Mouse (Mus musculus): ENCODE results near the gene Lgr6. TPM values are rescaled to one million over a fixed set of nuclear protein-coding genes. Genes with fewer than 3 reads are reported as not detected.

Gene Lgr6
- polyA plus RNA-seq, 1 experiment from 2014 or later = 1.2 TPM

DNA sequence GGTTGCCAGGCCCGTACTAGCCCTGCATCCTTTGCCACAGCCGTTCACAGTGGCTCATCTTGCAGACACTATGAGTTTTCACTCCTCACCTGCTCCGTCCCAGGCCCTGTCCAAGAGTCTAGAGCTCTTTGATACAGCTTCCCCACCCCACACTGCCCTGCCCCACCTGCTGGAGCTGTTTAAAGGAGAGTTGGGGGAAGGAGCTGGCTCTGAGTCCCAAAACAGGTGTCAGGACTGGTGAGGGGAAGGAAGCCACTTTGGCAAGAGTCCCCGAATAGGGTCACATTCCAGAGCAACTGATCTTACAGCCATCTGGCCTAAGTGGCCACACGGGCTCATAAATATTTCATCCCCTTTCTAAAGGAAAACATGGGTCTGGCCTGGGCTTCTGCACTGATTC is 51.0 kb downstream of the Lgr6 start:
- H3K9me3 ChIP-seq (replicated peaks; ENCODE audit: control insufficient read depth, low read length) = no peaks in the 10 kb centered on the region
- 0 out of 2 replicates have a peak, but pooled peaks cover 1% of the 10 kb centered on the region for H3K27me3 ChIP-seq (ENCODE audit: control insufficient read depth, insufficient read depth, low read length)
- WGBS = 73% methylated on average over 5 of the region's 5 CpGs
- no peak overlapping the region for H3K4me3 ChIP-seq (replicated peaks; ENCODE audit: low read length)
- no peak for ATAC-seq (ENCODE audit: insufficient read depth, low FRiP score)
- H3K27ac ChIP-seq (ENCODE audit: low read length) = no peak overlapping the region
- no peak overlapping the region for H3K9ac ChIP-seq (ENCODE audit: low read length)
- H3K4me1 ChIP-seq (ENCODE audit: control insufficient read depth, insufficient read depth, low read length) = no peaks in the 10 kb centered on the region
- no peaks in the 10 kb centered on the region for H3K36me3 ChIP-seq (ENCODE audit: control insufficient read depth, insufficient read depth, low read length)
- H3K4me2 ChIP-seq (ENCODE audit: low read depth, low read length) = no peak overlapping the region

DNA sequence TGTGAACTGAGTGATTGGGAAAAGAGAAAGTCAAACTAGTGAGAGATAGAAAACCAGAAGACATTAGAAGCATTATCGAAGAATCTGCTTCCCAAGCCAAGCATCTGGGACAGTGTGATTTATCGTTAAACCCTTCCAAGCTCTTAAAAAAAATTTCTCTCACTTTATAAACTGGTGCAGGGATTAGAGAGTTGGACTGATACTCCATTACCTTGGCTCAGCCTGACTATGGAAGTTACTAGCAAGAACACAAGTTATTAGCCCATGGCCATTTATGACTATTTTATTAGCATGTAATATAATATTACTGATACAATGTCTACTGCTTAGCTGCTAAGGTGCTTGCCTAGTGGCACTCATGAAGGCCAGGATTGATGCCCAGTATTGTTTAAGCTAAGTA is 60.6 kb downstream of the Lgr6 start:
- no peak overlapping the region for H3K4me2 ChIP-seq (ENCODE audit: low read depth, low read length)
- WGBS = 80% methylated on average over 2 of the region's 2 CpGs

DNA sequence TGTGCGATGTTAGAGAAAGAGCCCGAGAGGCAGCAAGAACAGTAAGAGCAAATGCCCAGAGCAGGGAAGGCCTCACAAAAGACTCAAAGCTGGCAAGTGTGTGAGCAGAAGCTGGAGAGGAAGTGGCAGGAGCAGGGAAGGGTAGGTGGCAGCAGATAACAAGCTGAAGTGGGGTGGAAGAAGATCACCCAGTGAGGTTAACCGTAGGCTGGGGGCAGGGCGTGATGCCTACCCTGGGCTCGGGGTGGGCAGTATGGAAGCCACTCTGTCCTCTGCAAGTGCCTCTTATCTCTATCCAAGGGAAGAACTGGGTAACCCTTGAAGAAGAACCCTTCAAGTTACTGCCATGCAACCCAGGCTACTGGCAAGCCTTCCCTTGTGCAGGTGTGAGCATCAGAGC is 68.8 kb downstream of the Lgr6 start:
- ATAC-seq (ENCODE audit: insufficient read depth, low FRiP score) = no peak
- 79% methylated on average over 5 of the region's 5 CpGs for WGBS

More for the DNA sequence above, 60.6 kb downstream of the Lgr6 start:
- Histone ChIP-seq H3K4me1 (ENCODE audit: control insufficient read depth, insufficient read depth, low read length) (no peaks in the 10 kb centered on the region), H3K27me3 (ENCODE audit: control insufficient read depth, insufficient read depth, low read length) (no peaks in the 10 kb centered on the region), H3K4me3 (replicated peaks; ENCODE audit: low read length) (no peak overlapping the region), H3K9me3 (replicated peaks; ENCODE audit: control insufficient read depth, low read length) (no peaks in the 10 kb centered on the region), H3K27ac (ENCODE audit: low read length) (no peak overlapping the region), H3K36me3 (ENCODE audit: control insufficient read depth, insufficient read depth, low read length) (no peaks in the 10 kb centered on the region), H3K9ac (ENCODE audit: low read length) (no peak overlapping the region)
- no peak for ATAC-seq (ENCODE audit: insufficient read depth, low FRiP score)

DNA sequence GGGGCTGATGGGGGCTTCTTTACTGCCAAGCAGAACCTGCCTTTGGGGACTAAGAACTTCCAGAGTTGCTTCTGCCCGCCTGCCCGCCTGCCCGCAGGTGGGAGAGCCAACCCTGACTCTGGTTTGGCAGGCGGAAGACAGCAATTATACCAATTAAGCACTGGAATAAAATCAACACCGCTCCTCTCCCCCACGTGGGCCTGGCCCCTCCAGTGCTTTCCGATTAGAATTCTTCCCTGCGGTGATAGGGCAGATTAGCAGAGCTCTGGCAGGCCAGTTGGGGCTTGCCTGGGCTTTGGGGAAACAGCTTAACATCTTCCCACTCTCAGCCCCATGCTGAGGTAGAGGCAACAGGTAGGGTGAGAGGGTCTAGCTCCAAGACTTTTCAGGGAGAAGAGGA is 72.4 kb downstream of the Lgr6 start:
- no peaks in the 10 kb centered on the region for H3K36me3 ChIP-seq (ENCODE audit: control insufficient read depth, insufficient read depth, low read length)
- no peaks in the 10 kb centered on the region for H3K9me3 ChIP-seq (replicated peaks; ENCODE audit: control insufficient read depth, low read length)
- H3K9ac ChIP-seq (ENCODE audit: low read length) = no peak overlapping the region
- H3K4me2 ChIP-seq (ENCODE audit: low read depth, low read length) = no peak overlapping the region
- no peak overlapping the region for H3K4me3 ChIP-seq (replicated peaks; ENCODE audit: low read length)
- 44% methylated on average over 8 of the region's 8 CpGs for WGBS
- H3K4me1 ChIP-seq (ENCODE audit: control insufficient read depth, insufficient read depth, low read length) = no peaks in the 10 kb centered on the region
- no peaks in the 10 kb centered on the region for H3K27me3 ChIP-seq (ENCODE audit: control insufficient read depth, insufficient read depth, low read length)
- ATAC-seq (ENCODE audit: insufficient read depth, low FRiP score) = no peak
- H3K27ac ChIP-seq (ENCODE audit: low read length) = no peak overlapping the region

More for the DNA sequence above, 68.8 kb downstream of the Lgr6 start:
- Histone ChIP-seq H3K9ac (ENCODE audit: low read length) (no peak overlapping the region), H3K4me2 (ENCODE audit: low read depth, low read length) (no peak overlapping the region), H3K27ac (ENCODE audit: low read length) (no peak overlapping the region), H3K36me3 (ENCODE audit: control insufficient read depth, insufficient read depth, low read length) (no peaks in the 10 kb centered on the region), H3K27me3 (ENCODE audit: control insufficient read depth, insufficient read depth, low read length) (no peaks in the 10 kb centered on the region), H3K4me3 (replicated peaks; ENCODE audit: low read length) (no peak overlapping the region), H3K9me3 (replicated peaks; ENCODE audit: control insufficient read depth, low read length) (no peaks in the 10 kb centered on the region), H3K4me1 (ENCODE audit: control insufficient read depth, insufficient read depth, low read length) (no peaks in the 10 kb centered on the region)

DNA sequence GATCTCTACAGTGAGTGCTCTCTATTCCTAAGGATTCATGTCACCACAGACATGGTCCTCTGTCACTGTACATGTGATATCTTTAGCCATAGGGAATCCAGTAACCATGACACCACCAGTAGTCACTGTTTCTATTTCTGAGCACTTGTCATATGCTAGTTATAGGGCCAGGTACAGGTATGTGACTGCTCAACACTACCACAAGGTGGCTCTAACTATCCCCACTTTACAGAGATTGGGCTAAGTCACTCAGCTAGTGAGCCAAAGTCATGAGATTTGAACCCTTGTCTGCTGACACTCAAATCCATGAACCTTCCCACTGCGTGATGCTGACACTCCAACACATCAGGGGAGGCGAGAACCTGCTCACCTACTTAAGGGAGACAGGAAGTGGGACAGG is 75.0 kb downstream of the Lgr6 start:
- H3K27me3 ChIP-seq (ENCODE audit: control insufficient read depth, insufficient read depth, low read length) = no peaks in the 10 kb centered on the region
- no peaks in the 10 kb centered on the region for H3K36me3 ChIP-seq (ENCODE audit: control insufficient read depth, insufficient read depth, low read length)
- H3K4me2 ChIP-seq (ENCODE audit: low read depth, low read length) = no peak overlapping the region
- H3K4me1 ChIP-seq (ENCODE audit: control insufficient read depth, insufficient read depth, low read length) = no peaks in the 10 kb centered on the region
- WGBS = 72% methylated on average over 2 of the region's 2 CpGs
- H3K27ac ChIP-seq (ENCODE audit: low read length) = no peak overlapping the region
- no peak overlapping the region for H3K9ac ChIP-seq (ENCODE audit: low read length)
- H3K4me3 ChIP-seq (replicated peaks; ENCODE audit: low read length) = no peak overlapping the region
- H3K9me3 ChIP-seq (replicated peaks; ENCODE audit: control insufficient read depth, low read length) = no peaks in the 10 kb centered on the region
- ATAC-seq (ENCODE audit: insufficient read depth, low FRiP score) = no peak

DNA sequence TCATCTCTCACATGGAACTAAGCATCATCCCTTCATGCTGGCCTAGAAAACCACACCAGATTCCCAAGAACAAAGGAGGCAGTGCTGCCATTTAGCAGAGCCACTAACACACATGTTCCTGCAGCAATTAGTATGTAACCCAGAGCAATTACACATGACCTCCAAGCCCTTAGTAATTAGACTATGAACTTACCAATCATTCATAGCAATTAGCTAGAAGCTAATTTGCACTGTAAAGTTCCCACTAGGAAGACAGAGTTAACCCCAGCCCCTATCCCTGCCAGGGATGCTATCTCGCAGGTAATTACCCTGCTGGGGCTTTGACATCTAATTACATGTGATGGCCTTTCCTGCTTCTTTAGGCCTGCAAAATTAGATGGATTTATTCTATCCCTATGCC is 78.8 kb downstream of the Lgr6 start:
- no peaks in the 10 kb centered on the region for H3K27me3 ChIP-seq (ENCODE audit: control insufficient read depth, insufficient read depth, low read length)
- no peak for ATAC-seq (ENCODE audit: insufficient read depth, low FRiP score)

DNA sequence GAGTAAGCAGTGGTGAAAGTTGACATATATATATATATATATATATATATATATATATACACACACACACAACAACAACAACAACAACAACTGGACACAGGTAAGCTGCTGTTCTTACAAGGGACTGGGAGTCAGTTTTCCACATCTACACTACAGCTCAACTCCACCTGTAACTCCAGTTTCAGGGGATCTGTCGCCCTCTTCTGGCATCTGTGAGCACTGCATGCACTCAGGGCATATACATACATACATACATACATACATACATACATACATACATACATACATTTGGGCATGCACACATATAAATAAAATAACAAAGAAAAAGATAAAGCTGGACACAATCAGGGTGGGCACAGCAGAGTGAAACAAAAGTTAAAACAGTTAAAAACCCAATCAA is 81.5 kb downstream of the Lgr6 start:
- H3K4me3 ChIP-seq (replicated peaks; ENCODE audit: low read length) = no peak overlapping the region
- H3K4me2 ChIP-seq (ENCODE audit: low read depth, low read length) = no peak overlapping the region
- H3K9ac ChIP-seq (ENCODE audit: low read length) = no peak overlapping the region
- no peaks in the 10 kb centered on the region for H3K27me3 ChIP-seq (ENCODE audit: control insufficient read depth, insufficient read depth, low read length)
- no peak for ATAC-seq (ENCODE audit: insufficient read depth, low FRiP score)
- H3K9me3 ChIP-seq (replicated peaks; ENCODE audit: control insufficient read depth, low read length) = no peaks in the 10 kb centered on the region
- WGBS = 85% methylated on average over 1 of the region's 1 CpGs
- H3K4me1 ChIP-seq (ENCODE audit: control insufficient read depth, insufficient read depth, low read length) = peaks cover 29% of the 10 kb centered on the region
- no peak overlapping the region for H3K27ac ChIP-seq (ENCODE audit: low read length)
- no peaks in the 10 kb centered on the region for H3K36me3 ChIP-seq (ENCODE audit: control insufficient read depth, insufficient read depth, low read length)

More for the DNA sequence above, 78.8 kb downstream of the Lgr6 start:
- peaks cover 9% of the 10 kb centered on the region for H3K4me1 ChIP-seq (ENCODE audit: control insufficient read depth, insufficient read depth, low read length)
- H3K4me3 ChIP-seq (replicated peaks; ENCODE audit: low read length) = no peak overlapping the region
- H3K36me3 ChIP-seq (ENCODE audit: control insufficient read depth, insufficient read depth, low read length) = no peaks in the 10 kb centered on the region
- 80% methylated on average over 1 of the region's 1 CpGs for WGBS
- no peak overlapping the region for H3K9ac ChIP-seq (ENCODE audit: low read length)
- H3K9me3 ChIP-seq (replicated peaks; ENCODE audit: control insufficient read depth, low read length) = no peaks in the 10 kb centered on the region
- no peak overlapping the region for H3K27ac ChIP-seq (ENCODE audit: low read length)
- H3K4me2 ChIP-seq (ENCODE audit: low read depth, low read length) = no peak overlapping the region

DNA sequence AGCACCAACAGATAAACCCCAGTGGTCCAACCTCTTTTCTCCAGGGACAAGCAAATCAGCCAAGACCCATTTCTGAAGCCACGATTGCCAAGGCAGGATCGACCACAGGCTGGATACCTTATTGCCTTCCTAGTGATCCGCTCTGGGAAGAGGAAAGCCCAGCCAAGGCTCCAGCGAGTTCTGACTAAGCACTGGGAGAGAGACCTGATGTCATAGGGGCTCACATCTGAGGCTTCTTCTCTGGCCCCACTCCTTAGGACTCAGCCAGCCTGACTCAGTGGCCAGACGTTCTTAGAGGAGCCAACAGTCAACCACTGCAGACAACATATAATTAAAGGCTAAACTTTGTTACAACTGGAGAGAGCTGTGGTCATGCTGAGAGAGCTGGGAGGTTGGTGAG is 83.1 kb downstream of the Lgr6 start:
- Histone ChIP-seq H3K36me3 (ENCODE audit: control insufficient read depth, insufficient read depth, low read length) (no peaks in the 10 kb centered on the region), H3K9ac (ENCODE audit: low read length) (no peak overlapping the region), H3K4me2 (ENCODE audit: low read depth, low read length) (no peak overlapping the region), H3K4me3 (replicated peaks; ENCODE audit: low read length) (no peak overlapping the region), H3K27ac (ENCODE audit: low read length) (no peak overlapping the region), H3K9me3 (replicated peaks; ENCODE audit: control insufficient read depth, low read length) (no peaks in the 10 kb centered on the region), H3K27me3 (ENCODE audit: control insufficient read depth, insufficient read depth, low read length) (no peaks in the 10 kb centered on the region), H3K4me1 (ENCODE audit: control insufficient read depth, insufficient read depth, low read length) (peaks cover 31% of the 10 kb centered on the region)
- WGBS = 74% methylated on average over 5 of the region's 5 CpGs
- no peak for ATAC-seq (ENCODE audit: insufficient read depth, low FRiP score)

DNA sequence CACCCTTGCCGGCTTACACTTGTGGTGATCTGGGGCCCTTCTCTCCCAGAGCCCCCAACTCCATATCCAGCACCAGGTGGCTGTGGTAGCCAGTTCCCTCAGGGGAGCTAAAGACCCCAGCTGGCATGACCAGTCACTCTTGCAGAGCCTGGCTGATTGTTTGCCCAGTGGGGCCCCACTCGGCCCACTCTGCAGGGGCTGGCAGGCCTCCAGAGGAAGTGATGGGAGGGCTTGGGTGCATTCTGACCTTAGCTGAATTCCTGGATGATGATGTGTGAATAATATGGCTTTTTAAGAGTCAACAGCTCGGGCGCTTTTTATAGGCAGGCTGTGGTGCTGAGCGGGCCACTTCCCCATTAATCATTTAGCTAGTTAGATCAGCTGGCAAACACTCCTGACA is 84.1 kb downstream of the Lgr6 start:
- H3K4me3 ChIP-seq (replicated peaks; ENCODE audit: low read length) = no peak overlapping the region
- ATAC-seq (ENCODE audit: insufficient read depth, low FRiP score) = peak; percentile 56; the same call in 1 of the 2 replicates
- WGBS = 3% methylated on average over 5 of the region's 5 CpGs
- H3K9me3 ChIP-seq (replicated peaks; ENCODE audit: control insufficient read depth, low read length) = no peaks in the 10 kb centered on the region
- H3K9ac ChIP-seq (ENCODE audit: low read length) = no peak overlapping the region
- no peak overlapping the region for H3K4me2 ChIP-seq (ENCODE audit: low read depth, low read length)
- no peak overlapping the region for H3K27ac ChIP-seq (ENCODE audit: low read length)
- no peaks in the 10 kb centered on the region for H3K27me3 ChIP-seq (ENCODE audit: control insufficient read depth, insufficient read depth, low read length)
- H3K4me1 ChIP-seq (ENCODE audit: control insufficient read depth, insufficient read depth, low read length) = peaks cover 32% of the 10 kb centered on the region
- H3K36me3 ChIP-seq (ENCODE audit: control insufficient read depth, insufficient read depth, low read length) = no peaks in the 10 kb centered on the region

All from stomach, embryonic 16.5 days (tissue).